Mouse (Mus musculus) layer of hippocampus, adult 9-11 months (tissue): ENCODE measurements at regions not wholly inside any gene's neighbourhood (a gene's known extent, or its start where the extent isn't known, plus 50 kb on each side); places are given as distances from the start of the nearest gene placed in this dataset.

Experiments
- DNase-seq: peaks from one replicate; pipeline ENCODE4 v3.0.0; 2022

DNA sequence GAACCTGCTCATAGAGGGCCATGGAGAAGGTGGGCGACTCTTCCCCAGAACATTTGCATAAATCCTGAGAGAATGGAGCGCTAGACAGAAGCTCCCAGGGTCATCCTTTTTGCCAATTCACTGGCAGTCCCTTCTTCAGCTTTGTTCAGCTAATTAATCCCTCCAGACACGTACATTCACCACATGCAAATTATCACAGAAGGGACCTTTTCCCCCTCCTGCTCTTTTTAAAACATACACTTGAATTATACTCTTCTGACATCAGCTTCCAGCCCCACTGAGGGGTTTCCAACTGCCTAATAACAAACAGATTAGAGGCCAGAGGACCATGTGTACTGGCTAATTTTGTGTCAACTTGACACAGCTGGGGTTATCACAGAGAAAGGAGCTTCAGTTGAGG, 497.2 kb downstream of the Bnc2 start:
- DNase-seq: no peak

DNA sequence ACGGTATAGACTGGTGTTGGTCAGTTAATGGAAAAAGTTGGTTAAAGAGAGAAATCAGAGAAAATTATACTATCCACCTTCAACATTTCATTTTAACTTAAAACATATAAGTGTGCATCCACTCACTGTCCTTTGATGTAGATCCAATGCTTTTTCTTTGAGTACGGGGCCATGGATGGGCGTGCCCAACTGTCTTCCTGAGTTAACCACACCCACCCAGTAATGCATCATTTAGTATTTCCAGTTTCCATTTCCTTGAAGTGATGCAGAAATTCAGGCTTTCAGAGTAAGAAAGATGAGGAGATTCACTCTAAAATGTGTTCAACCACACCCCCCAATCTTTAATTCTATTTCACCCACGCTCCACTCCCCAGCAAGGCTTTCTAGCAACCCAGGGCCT, 490.6 kb downstream of the Bnc2 start:
- no peak for DNase-seq

DNA sequence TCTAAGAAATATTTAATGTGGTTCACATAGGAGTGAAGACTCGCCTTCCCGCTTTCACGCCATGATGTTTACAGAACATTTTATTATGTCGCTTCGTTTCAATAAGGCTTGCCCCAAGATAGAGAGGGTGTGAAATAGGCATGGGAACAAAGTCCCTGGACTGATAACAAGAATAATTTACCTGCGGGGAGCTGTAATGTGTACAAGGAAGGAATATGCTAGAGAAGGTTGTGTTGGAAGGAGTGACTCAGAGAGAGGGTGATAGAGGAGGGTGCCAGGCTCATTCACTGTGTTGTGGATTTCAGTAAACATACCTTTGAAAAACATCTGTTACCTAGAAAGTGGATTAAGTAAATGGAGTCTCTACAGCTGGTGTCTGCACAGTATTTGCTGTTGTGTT, 490.2 kb downstream of the Bnc2 start:
- no peak for DNase-seq

DNA sequence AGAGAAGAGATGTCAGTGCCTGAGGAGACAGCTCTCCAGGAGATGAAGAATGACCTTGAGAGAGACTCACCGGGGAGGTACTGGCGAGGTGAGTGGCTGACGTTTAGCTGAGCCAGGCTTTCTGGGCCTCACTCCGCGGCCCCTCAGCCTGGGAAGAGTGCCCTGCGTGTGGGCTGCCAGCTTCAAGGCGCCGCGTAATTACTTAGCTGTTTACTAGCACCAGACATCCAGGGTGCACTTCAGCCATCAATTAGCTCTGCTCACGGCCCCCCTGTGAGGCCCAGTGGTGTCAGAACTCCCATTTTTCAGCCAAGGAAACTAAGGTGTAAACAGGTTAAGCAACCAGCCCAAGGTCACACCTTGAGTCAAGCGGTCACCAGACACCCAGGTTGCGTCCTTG, 485.8 kb downstream of the Bnc2 start:
- no peak for DNase-seq

GRCm38 (mm10) chr4:84191303-84191702, 483.8 kb downstream of the Bnc2 start:
- no peak for DNase-seq

- DNase-seq: no peak
Observed at GRCm38 (mm10) chr4:84192301-84192700, 482.8 kb downstream of the Bnc2 start.

GRCm38 (mm10) chr4:84196732-84197131, 478.3 kb downstream of the Bnc2 start:
- DNase-seq: no peak

- DNase-seq: no peak
Observed at GRCm38 (mm10) chr4:84198176-84198575, 476.9 kb downstream of the Bnc2 start.

DNA sequence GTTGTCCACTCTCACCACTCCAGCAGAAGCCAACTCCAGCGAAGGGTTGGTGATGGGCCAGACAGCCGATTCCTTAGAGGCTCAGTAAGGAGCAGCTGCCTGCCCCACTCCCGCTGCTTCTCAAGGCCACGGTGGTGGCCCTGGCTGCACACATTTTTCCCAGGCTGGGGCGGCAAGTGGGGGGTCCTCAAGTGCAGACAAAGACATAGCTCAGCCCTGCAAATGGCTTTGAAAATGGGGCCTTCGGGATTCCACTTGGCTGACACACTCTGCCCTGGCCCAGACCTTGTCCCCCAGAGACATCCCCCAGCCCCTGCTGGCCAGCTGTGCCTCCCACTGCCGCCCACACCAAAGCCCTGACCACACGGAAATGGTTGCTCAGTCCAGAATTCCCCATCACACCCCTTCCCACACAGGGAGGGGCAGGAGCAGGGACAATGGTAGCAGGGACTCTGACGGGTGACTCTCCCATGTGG, 475.9 kb downstream of the Bnc2 start:
- DNase-seq: no peak

DNA sequence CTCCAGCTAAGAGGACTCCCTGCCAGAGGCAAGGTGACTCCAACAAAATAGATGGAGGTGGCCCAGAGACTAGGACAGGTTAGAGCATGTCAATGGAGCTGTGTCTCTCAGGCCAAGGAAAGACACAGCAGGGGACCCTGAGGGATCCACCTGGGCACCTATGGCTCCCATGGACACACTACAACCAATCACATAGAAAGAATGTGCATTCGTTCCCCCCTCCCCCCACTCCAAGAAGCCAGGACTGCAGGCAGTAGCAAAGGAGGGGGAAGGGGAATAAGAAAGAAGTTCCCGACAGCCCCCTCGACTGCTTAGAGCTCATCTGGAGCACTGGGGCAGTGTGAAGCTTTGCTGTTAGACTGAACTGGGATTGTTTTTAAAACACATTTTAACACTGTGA, 474.1 kb downstream of the Bnc2 start:
- no peak for DNase-seq

- peak; percentile 11 for DNase-seq
Observed at GRCm38 (mm10) chr4:84202231-84202630, 472.8 kb downstream of the Bnc2 start.

GRCm38 (mm10) chr4:84203680-84204079, 471.4 kb downstream of the Bnc2 start:
- no peak for DNase-seq

DNA sequence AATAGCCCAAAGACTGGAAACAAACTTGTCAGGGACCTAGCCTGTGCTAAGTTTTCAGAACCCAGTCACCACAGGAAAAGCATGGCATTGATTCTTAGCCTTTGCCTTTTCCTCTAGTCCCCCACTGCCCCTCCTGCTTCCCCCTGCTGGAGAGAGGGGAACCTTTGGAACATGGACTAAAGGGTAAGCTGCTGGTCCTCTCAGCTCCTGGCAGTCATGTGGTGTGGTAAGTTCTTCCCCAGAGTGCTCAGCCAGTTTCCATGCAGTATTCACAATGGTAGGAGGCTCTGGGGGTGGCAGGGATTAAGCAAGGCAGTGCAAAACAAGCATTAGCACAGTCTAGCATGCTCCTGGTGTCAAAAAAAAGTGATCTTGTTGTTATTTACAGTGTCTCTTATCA, 470.3 kb downstream of the Bnc2 start:
- DNase-seq: no peak

- DNase-seq: peak; percentile 10
Observed at GRCm38 (mm10) chr4:84208175-84208574, 466.9 kb downstream of the Bnc2 start.

DNA sequence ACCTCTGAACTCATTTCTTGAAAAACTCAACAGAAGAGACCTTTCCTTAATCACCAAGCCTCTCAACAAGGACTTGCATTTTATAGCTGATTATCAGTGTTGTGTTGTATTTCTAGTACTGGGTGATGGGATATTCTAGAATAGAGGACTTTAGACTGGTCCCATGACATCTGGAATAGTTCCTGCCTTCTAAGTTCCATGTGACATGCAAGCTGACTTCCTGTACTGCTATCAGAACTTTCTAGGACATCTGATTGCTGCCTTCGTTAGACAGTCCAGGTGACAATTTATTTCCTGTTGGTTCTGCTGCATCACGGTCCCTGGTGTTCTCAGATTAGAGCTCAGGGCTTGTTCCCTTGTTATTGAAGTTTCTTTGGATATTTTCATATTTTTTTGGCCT, 465.5 kb downstream of the Bnc2 start:
- no peak for DNase-seq

- DNase-seq: no peak
Observed at GRCm38 (mm10) chr4:84211311-84211875, 463.7 kb downstream of the Bnc2 start.

- peak; percentile 19 for DNase-seq
Observed at GRCm38 (mm10) chr4:84212004-84212403, 463.1 kb downstream of the Bnc2 start.

DNA sequence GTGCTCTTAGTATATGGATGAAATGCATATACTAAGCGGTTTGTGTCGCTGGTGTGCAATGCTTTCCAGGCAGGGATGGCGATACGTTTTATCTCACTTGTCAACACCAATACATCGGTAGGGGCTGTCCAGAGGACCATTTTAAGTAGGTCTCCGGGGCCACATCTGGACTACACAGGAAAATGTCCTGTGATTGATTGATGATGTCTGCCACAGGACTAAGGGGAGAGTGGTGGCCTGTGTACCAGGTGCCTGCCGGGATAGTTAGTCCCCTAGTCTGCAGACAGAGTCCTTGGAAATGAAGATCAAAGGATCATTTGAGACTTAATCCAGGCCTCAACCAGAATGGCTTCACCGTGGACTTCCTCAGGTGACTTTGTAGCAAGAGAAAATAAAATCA, 460.6 kb downstream of the Bnc2 start:
- DNase-seq: no peak

GRCm38 (mm10) chr4:84218961-84219360, 456.1 kb downstream of the Bnc2 start:
- no peak for DNase-seq

GRCm38 (mm10) chr4:84222057-84222717, 452.9 kb downstream of the Bnc2 start:
- no peak for DNase-seq

DNA sequence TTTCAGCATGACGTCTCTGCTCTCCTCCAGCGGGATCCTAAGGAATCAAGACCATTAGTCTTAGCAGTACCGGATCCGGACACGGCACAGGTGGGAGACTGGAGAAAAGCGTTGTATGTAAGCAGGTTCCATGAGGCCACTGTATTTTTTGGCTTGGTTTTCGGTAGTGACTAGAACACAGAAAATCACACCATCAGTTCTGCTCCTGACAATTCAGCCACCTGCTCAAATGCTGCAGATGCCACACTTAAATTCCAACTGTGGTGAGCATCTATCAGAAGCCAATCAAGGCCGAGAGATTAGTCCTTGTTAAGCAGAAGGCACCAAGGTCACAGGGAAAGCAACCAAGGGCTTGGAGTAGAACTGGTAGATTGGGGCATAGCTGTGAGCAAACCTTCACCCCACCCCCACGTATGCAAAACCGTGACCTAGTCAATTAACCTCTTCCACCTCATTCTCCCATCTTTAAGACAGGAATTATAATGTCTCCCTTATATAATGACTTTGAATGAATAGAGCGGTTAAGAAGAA, 452.2 kb downstream of the Bnc2 start:
- DNase-seq: peak; percentile 22

- no peak for DNase-seq
Observed at GRCm38 (mm10) chr4:84224556-84224955, 450.5 kb downstream of the Bnc2 start.
